Mouse (Mus musculus): ENCODE results near the gene Gm28051. TPM values are rescaled to one million over a fixed set of nuclear protein-coding genes. Genes with fewer than 3 reads are reported as not detected.
A peak's percentile ranks its signal among the peaks of the same experiment; 100 is the strongest.

The Gm28051 gene
- total RNA-seq, 2 experiments from 2014 or later, result not detected

DNA sequence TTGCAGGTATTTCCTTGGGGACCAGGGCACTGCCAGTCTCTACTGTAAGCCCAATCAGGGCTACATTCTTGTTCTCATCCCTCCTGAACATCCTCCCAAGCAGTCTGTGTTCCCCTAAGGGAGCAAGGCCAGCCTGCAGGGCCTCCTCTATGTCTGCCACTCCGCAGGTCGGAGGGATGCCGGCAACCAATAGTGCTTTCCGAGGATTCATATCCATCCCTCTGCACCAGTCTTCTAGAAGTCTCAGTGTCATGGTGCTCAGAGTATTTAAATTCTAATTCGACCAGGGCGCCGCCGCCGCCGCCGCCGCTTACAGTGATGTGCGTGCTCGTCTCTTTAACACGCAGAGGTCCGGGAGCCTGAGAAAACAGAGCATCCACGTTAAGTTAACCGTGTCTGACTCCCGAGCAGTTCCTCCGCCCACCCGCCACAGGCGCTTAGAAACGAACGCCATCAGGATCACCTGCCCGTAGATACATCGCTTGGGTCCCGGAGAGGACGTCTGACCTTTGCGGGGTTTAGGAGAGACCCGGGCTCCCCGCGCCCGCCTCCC is 14.5 kb downstream of the Gm28051 start:
- no peak for DNase-seq

DNA sequence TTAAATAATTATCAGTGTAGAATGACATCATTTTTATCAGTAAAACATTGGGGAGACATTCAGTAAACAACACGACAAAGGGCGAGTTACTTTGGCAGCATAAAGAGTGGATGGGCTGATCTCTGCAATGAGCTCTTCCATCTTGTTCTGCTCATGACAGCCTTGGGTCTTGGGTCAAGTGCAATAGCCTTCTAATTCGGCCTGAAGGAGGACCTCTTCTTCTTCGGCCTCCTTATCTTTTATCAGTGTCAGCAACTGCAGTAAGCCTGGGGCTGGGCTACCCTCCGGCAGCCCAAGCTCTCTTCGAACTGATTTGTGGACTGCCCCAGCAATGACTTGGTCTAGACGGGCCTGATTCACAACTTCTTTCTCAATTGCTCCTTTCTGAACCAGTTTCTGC is 15.5 kb downstream of the Gm28051 start:
- no peak for DNase-seq

DNA sequence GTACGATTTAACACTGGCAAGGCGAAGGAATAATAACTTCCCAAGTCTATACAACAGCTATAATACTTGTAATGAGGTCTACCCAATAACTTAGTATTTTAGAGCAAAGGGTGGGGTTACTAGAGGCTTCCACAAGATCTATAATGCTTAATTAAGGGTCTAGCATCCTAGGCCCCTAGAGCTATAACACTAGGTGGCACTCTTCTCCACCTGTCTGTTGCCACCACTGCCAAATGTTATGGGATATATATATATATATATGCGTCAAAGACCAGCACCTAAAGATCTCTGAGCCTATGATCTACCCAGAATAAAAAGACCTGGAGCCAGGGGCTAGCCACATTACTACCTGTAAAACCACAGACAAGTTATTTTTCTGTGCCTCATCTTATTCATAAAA is 17.3 kb downstream of the Gm28051 start:
- DNase-seq, result peak in 1 of 2 experiments; percentile 10

DNA sequence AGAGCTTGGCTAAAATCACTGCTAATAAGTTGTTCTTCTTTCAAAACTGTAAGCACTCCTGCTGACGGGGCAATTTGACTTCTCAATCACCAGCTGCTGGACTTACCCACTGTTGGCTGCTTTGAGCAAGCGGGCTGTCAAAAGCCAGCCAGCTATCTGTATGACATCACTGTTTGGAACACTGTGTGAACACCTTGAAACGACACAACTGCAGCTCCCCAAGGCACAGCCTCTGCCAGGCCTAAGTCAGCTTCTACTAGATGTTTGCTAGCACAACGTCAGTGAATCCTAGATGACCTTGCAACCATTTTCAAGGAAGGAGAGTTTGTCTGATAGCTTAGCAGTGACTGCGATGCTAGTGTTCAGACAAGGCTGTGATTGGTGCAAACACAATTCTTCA is 18.5 kb downstream of the Gm28051 start:
- peak in 1 of 2 experiments; percentile 4 for DNase-seq

DNA sequence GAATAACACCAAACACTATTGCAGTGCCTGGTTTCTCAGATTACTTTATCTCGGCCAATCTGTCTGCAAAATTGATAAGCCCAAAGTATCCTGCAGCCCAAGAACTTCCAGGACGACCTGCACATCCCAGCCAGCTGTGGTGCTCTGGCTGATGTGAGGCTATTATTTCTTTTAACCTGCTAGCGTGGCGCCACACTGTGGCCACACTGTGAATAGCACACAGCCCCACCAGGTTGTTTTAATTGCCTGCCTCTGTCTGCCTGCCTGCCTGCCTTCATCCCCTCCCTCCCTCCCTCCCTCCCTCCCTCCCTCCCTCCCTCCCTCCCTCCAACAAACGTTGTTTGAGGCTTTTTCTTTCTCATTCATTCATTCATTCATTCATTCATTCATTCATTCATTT is 24.2 kb downstream of the Gm28051 start:
- DNase-seq, result peak; percentile 61 to 77

DNA sequence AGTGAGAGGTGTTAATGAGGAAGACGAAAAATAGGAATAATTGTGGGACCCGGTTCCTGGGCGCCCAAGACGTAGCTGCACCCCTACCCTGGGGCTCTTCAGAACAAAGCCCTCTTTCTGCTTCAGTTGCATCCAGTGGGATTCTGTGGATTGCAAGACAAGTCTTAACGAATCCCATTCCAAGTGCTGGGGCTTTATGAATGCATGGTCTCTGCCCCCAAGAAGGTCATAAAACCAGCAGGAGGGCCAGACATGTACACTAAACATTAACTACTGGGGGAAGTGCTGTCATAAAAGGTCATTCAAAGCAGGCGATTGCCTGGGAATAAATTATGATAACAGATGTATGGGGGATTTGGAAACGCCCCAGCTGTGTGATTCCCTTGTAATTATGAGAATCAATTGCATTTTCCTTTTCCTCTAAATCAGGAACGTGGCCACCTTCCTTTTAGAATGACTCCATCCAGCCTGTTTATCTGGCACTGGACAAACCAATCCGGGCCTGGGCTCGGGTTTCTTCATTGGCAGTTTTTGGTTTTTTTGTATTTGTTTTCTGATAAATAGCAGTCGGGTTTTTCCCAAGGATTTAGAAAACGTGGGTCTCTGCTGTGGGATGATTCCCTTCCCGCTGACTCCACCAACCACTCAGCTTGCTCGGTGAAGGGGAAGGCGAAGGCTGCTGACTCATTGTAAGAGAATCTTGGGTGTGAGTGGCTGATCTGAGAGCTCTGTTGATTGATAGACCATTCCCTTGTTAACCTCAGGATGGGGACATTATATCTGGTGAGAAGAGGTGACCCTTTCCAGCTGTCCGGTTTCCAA is 26.6 kb downstream of the Gm28051 start:
- DNase-seq, result peak; percentile 56 to 64

DNA sequence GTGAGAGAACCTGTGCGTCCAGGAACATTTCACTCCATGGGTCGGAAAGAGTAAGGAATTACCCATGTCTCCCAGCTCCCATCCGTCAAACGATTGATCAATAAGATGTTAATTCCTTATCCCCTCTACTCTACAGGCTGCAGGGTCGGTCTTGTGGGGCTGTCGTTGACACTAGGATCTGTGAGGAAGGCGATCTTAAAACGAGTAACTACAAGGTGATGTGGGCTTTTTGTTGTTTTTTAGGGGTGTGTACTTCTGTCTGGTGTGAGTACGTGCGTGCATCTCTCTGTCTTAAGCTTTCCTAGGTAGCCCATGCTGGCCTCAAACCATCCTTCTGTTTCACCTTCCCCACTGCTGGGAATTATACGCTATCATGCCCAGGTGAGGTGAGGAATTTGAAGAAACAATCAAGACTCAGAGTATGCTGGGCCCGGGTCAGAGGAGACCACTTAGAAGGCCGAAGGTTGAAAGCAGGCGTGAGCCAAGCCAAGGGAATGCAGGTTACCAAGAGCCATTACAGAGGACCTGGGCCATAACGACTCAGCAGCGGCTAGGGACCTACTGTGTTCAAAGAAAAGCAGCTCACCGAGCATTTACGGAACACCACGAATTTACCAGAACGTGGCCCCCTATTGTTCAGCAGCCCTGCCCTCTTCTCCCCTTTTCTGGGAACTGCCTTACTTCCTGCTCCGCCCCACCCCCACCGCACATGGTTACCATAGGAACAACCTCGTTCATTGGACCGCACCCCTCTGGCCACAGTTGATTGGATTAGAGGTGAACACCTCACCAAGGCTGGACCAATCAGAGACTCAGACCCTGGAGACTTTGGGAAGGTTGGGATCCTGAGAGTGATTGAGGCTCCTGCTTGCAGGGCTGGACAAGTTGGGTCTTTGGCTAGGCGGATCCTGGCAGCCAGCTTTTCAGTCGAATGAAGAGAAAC is 27.4 kb downstream of the Gm28051 start:
- DNase-seq, result peak; percentile 53 to 66

DNA sequence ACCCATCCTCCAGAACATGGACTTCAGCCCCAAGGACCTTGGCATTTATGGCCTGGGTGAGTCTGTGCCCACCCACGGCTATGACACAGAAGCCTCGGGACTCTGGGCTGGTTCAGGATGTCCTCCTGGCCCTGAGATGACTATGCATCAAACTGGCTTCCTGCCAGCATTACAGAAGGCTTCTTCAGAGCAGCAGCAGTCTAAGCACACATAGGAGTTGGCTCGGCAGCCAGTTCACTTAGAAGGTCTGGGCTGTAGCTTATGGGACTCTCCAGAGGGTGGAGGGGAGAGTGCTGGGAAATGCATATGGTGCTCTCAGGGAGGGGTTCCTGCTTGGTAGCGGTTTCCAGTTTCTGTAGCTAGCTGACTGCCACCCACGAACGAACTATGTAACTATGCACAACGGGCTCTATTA is 31.8 kb downstream of the Gm28051 start:
- DNase-seq, result peak; percentile 74 to 83

DNA sequence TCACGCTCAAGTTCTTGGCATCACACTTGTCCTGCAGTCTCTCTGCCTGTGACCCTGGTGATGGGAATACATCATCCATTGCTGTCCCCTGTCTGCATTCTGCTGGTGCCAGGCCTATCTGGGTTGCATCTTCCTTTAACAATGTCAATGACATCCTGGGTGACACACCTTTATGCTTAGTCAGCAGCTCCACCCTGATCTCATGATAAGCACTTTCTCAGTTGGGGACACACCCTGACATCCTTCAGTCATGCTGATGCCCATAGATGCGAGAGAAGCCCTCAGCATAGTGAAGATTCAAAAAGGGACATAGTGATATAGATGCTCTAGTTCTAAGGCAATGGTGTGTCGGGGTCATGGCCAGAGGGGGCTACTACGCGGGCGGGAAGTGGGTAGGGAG is 32.4 kb downstream of the Gm28051 start:
- DNase-seq, result no peak

DNA sequence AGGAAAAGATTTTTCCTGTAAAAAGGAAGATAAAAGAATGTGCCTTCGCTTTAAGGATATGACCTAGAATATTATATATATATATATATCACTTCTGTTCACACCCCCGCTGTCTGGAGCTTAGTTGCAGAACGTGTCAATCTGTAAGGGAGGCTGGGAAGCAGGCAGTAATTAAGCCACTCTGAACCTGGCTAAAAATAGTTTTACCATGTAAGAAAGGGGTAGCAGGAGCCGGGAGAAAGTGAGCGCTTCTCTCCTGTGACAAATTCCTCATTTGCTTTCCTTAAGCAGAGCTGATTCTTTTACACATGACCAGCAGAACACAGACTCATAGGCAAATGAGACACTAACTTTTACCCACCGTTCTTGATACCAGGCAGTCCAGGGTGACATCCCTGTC is 33.7 kb downstream of the Gm28051 start:
- DNase-seq, result no peak

DNA sequence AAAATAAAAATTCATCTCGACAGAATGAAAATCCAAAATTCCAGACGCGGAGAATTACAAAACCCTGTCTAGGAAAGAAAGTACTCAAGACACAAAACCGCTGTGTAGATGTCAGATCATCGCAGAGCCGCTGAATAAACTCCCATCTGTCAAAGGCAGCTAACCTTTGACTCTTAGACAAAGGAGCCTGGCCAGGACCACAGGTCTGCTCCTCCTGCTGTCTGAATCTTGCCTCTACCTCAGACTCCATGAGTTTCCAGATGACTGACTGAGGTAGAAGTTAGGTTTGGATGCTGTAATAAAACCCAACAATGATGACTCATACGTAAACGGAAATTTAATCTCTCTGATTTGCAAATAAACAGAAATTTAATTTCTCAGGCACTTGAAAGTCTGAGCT is 34.6 kb downstream of the Gm28051 start:
- no peak for DNase-seq

DNA sequence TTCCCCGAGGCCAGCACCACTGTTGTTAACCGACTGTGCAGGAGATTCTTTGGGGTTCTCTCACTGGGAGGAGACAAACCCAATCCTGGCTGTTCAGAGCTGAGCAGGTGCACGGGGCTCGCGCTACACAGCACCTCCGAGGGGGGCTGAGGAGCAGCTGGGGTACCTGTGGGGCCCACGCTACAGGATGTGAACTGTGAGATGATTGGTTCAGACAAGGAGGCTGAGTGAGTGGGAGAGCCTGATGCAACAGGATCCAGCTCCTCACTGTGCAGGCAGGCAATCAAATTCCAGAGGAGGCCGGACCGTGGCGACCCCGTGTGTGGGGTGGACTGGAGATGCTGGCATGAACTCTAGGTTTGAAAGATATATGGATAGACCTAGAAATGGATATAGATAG is 35.1 kb downstream of the Gm28051 start:
- DNase-seq, result no peak

DNA sequence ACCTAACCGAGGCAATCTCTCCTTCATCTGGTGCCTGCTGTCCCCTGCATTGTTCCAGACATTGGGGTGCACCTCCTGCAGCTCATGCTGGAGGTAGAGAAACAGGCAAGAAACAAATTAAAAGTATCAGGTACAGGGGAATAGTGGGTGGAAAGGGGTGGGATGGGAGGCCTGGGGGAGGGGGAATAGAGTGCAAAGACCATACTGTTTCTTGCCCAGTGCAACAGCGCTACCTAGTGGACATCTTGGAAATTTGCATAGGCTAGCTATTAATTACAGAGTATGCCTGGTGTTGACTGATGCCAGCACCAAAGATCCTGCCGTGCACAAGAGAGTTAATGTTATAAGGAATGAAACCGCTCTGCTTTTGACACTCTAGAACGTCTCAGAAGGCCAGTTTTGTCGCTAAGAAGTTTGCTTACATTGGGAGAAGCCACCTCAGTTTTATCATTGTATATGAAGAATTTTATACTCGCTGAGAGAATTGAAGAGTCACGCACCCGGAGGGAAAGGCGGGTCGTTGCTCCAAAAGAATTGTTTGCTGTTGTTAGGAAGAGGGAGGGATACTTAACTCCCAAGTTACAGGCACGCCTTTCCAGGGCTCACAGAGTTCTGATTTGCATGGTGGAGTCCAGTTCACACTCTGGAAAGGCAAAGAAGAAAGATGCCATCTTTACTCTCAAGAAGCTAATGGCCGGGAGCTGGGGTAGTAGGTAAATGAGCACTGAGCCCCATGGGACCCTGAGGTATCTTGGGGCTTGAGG is 37.8 kb downstream of the Gm28051 start:
- DNase-seq, result no peak

DNA sequence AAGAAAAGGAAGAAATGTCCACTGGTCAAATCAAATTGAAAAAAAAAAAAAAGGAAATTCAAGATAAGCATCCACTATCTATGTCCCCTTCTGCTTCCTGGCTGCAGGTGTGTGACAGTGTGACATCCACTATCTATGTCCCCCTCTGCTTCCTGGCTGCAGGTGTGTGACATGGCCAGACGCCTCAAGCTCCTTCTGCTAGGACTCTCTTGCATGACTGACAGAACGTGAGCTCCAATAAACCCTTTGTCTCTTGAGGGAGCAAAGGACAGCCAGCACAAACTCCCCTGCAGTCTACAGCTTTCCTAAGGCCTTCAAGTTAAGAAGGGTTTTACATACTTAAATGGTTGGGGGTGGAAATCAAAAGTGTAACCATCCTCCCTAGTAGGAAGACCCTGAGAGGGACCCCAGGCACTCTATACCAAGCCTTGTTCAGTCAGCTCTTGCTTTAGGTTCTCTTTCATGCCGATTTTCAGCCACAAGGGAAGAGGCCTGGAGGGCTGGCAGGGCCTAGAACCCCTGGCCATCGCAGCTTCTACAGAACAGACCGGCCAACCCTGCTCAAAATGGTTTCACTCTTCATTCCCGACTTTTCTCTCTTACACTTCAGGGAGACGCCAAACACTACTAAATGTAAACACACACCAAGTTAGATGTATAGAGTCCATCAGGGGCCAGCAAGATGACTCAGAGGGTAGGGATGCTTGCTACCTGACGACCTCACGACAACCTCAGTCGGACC is 42.7 kb downstream of the Gm28051 start:
- DNase-seq, result no peak

DNA sequence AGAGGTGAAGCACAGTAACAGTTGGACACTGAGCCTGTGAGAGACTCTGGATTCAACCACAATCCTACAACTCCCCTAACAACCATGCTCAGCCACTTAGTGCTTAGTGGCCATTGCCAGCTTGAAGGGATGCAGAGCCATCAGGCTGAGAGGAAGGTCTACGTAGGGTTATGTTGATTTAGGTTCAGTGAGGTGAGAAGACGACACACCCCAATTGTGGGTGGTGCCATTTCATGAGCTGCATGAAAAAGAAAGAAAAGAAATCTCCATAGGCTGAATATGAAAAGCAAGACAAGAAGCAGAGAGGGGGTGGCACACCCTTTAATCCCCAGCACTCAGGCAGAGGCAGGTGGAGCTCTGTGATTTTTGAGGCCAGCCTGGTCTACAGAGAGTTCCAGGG is 43.4 kb downstream of the Gm28051 start:
- no peak for DNase-seq

DNA sequence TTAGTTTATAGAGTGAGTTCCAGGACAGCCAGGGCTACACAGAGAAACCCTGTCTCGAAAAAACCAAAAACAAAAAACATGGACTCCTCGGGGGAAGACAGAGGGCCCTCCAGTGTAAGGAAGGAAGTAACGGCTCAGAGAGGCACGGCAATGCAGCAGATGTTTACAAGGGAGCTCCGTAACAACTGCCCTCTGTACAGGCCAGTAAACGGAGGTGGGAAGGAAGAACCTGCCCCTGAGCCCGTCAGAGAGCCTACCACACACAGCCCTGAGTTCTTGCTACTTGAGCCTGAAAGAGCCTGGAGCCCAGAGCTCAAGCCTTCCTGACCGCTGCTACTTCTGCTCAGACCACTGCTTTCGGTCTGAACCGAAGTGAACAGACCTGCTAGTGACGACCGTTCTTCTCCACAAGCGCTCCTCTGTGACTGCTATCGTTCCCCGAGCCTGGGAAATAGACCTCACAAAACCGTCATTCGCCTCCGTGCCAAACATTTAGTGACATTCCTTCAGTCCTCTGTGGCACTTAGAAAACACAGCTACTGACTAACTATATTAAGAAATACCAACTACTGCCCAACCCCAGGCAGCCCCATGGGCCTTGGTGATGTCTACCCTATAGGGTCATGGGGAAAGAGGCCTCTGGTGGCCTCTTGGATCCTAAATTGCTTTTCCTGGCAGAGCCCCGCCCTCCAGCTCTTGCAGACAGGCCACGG is 44.3 kb downstream of the Gm28051 start:
- DNase-seq, result no peak

DNA sequence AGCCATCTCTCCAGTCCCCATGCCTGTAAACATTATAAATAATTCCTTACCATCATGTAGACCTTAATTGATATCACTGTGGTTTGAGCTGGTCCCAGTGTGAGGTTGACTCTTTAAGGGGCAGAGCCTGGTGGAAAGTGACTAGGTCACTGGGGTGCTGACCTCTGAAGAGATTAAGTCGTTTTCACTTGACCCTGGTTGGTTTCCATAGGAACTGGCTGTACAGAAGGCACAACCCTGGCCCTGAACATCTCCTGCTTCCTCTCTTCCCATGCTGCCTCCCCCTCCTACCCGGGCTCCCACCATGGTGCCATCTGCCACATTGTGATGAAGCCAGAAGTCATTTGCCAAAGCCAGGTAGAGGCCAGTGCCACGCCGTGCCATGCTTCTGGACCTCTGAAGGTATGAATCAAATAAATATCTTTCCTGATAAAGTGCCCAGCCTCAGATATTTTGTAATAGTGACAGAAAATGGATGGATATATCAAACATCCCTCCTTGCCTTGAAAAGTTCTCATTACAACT is 46.7 kb downstream of the Gm28051 start:
- no peak for DNase-seq

DNA sequence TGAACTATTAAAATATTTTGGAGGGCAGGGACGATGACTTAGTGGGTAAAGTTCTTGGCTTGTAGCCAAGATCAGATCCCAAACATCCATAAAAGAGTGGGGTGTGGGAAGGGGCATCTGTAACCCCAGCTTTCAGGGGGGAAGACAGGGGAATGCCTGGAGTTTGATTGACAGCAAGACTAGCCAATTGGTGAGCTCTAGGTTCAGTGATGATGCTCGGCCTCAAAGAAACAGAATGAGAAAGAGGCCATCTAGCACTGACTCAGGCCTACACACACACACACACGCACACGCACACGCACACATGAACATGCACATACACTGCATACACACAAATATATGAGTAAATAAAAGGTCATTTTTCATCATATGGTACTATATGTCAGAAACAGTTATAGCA is 47.7 kb downstream of the Gm28051 start:
- no peak for DNase-seq

DNA sequence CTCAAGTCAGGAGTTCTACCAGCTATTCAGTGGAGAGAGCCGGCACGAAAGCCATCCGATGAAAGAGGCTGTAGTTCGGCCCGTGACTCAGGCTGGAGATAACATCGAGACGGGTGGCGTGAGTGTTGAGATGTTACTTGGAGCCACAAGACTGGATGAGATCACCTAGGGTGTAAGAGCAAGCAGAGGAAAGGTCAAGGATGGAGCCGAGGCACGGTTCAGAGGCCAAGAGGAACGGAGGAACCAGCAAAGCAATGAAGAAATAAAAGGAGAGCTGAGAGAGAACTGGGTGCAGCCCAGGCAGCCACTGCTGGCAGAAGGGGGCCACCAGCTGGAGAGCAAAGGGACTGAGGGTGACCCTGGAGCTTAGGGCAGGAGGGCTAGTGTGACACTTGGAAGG is 49.3 kb downstream of the Gm28051 start:
- peak; percentile 66 to 69 for DNase-seq

DNA sequence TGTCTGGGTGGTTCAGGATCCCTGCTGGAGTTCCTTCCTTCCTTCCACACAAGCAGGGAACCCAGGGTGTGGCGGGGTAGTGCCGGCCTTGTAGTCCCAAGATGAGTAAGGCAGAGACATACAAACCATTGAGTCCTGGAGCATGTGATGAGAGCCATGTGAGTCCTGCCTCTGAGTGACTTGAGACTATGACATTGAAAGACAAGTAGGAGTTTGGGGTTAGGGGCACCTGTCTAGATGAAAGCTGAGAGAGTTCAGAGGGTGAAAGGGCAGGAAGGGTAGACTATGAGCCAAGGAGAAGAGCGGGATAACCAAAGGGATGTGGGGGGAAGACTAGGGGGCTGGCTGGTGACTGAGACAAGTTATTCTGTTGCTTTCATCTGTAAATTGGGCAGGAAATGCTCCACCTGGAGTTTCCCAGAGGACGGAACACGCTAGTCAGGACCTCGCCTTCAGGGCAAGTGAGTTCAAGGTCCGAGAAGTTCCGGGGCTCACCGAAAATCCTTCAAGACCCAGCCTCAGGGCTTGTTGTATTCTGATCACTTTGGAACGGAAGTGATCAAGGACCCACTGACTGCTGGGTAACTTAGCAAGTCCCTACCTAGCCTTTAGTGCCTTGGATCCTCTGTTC is 50.6 kb downstream of the Gm28051 start:
- DNase-seq, result no peak
